Mouse (Mus musculus) stomach, postnatal 0 days (tissue): ENCODE data around the gene Ttll3. TPM values are rescaled to one million over a fixed set of nuclear protein-coding genes. Genes with fewer than 3 reads are reported as not detected.

ENCODE experiments used
- ATAC-seq: fragments of 200-750 bp; cut with Nextera tagmentation; 2 replicates; pipeline ENCODE4 v1.8.0; 2017; ENCODE audit not compliant: low FRiP score, low TSS enrichment
- DNase-seq: peaks from one replicate; pipeline ENCODE4 v3.0.0-alpha.2; 2016; ENCODE audit warnings: low spot score
- H3K27ac ChIP-seq: fragments of 300-500 bp; sonication (generic); replicated peaks from 2 replicates; pipeline ENCODE4 v1.5.1; 2014; ENCODE audit warnings: mild to moderate bottlenecking, control low read depth
- H3K27me3 ChIP-seq: fragments of 300-500 bp; sonication (generic); 2 replicates; pipeline ENCODE4 v1.6.1; 2014; ENCODE audit warnings: low read length; ENCODE audit not compliant: control insufficient read depth, insufficient read depth
- H3K36me3 ChIP-seq: fragments of 300-500 bp; sonication (generic); 2 replicates; pipeline ENCODE4 v1.6.1; 2014; ENCODE audit warnings: low read length, mixed read lengths; ENCODE audit not compliant: control insufficient read depth, insufficient read depth
- H3K4me1 ChIP-seq: fragments of 300-500 bp; sonication (generic); replicated peaks from 2 replicates; pipeline ENCODE4 v1.6.1; 2014; ENCODE audit warnings: antibody characterized with exemption; ENCODE audit not compliant: control insufficient read depth, insufficient read depth
- H3K4me2 ChIP-seq: fragments of 300-500 bp; sonication (generic); replicated peaks from 2 replicates; pipeline ENCODE4 v1.6.1; 2014; ENCODE audit warnings: low read depth, mild to moderate bottlenecking, control low read depth, moderate library complexity
- H3K4me3 ChIP-seq: fragments of 300-500 bp; sonication (generic); 2 replicates; pipeline ENCODE4 v1.5.1; 2014; ENCODE audit warnings: low read depth, low read length, control low read depth
- H3K9ac ChIP-seq: fragments of 300-500 bp; sonication (generic); 2 replicates; pipeline ENCODE4 v1.6.1; 2014; ENCODE audit warnings: mild to moderate bottlenecking, low read length, control low read depth, mixed read lengths
- H3K9me3 ChIP-seq: fragments of 300-500 bp; sonication (generic); 2 replicates; pipeline ENCODE4 v1.6.1; 2016; ENCODE audit warnings: low read length; ENCODE audit not compliant: control insufficient read depth
- CTCF ChIP-seq: IDR thresholded peaks from 2 replicates; pipeline ENCODE4 v1.5.1; 2016; ENCODE audit warnings: antibody characterized with exemption, low read depth, mild to moderate bottlenecking, moderate library complexity
- EP300 ChIP-seq: optimal IDR thresholded peaks from 2 replicates; pipeline ENCODE3; 2016; ENCODE audit warnings: antibody characterized with exemption
- WGBS: fragments of 180-500 bp; shearing (Covaris S2); extraction: QIAGEN DNeasy Blood & Tissue Kit; methylation state at CpG from one replicate; pipeline ENCODE4 v1.1.7; 2014; 5-methylcytosine and 5-hydroxymethylcytosine counted together
- polyA plus RNA-seq: library from polyadenylated mRNA; unstranded; fragments of >200 nt; fragmentation: Nextera tagmentation; extraction: Ambion mirVana; gene quantifications from 2 replicates; pipeline ENCODE4 v1.2.1, GENCODE M21; 2015

Ttll3 gene
- polyA plus RNA-seq, 1 experiment from 2014 or later, result 1.2 TPM

- Histone ChIP-seq H3K27me3 (no peaks in the 10 kb centered on the region), H3K4me1 (0 out of 2 replicates have a peak, but pooled peaks cover 3% of the 10 kb centered on the region), H3K36me3 (no peaks in the 10 kb centered on the region), H3K9ac (no peak overlapping the region), H3K4me2 (no peak overlapping the region), H3K4me3 (no peak overlapping the region), H3K9me3 (no peaks in the 10 kb centered on the region), H3K27ac (no peak overlapping the region)
- DNase-seq, result peak; percentile 89
- WGBS, result 56% methylated on average over 7 of the region's 7 CpGs
- peak; percentile 38 for ATAC-seq
- TF ChIP-seq EP300, result no peak
- TF ChIP-seq CTCF, result peak; percentile 94
Observed at GRCm38 (mm10) chr6:113441147-113441680, 52.2 kb downstream of the Ttll3 start.

GRCm38 (mm10) chr6:113442087-113442441, 53.0 kb downstream of the Ttll3 start:
- TF ChIP-seq CTCF (no peak), EP300 (no peak)
- peak overlapping the region; percentile 96 for H3K9ac ChIP-seq

GRCm38 (mm10) chr6:113442442-113443090, 53.5 kb downstream of the Ttll3 start, which contains the start of gene Jagn1:
Jagn1 (plus strand) TSS chr6:113442569.
- TF ChIP-seq CTCF (no peak), EP300 (no peak)
- Histone ChIP-seq H3K4me3 (peak within 1 kb of the TSS; percentile 88), H3K9ac (peak within 1 kb of the TSS; percentile 96), H3K4me1 (0 out of 2 replicates have a peak, but pooled peaks cover 3% of the 10 kb centered on the region), H3K4me2 (peak within 1 kb of the TSS; percentile 94), H3K27ac (peak within 1 kb of the TSS; percentile 87), H3K27me3 (no peaks in the 10 kb centered on the region), H3K36me3 (no peaks in the 10 kb centered on the region), H3K9me3 (no peaks in the 10 kb centered on the region)
- ATAC-seq (peak; percentile 78), DNase-seq (peak; percentile 94)
- WGBS, result under 1% methylated on average over 45 of the region's 45 CpGs

More at GRCm38 (mm10) chr6:113442087-113442441, 53.0 kb downstream of the Ttll3 start:
- Histone ChIP-seq H3K4me2 (peak overlapping the region; percentile 94), H3K27me3 (no peaks in the 10 kb centered on the region), H3K36me3 (no peaks in the 10 kb centered on the region), H3K4me1 (0 out of 2 replicates have a peak, but pooled peaks cover 3% of the 10 kb centered on the region), H3K4me3 (peak overlapping the region; percentile 88), H3K27ac (0 out of 2 replicates have a peak overlapping the region, but pooled peaks have one; percentile 36), H3K9me3 (no peaks in the 10 kb centered on the region)
- ATAC-seq, result no peak
- no peak for DNase-seq
- 41% methylated on average over 9 of the region's 9 CpGs for WGBS

- Histone ChIP-seq H3K4me2 (peak overlapping the region; percentile 94), H3K4me3 (peak overlapping the region; percentile 88), H3K9ac (peak overlapping the region; percentile 96), H3K27ac (peak overlapping the region; percentile 87), H3K36me3 (no peaks in the 10 kb centered on the region), H3K4me1 (0 out of 2 replicates have a peak, but pooled peaks cover 3% of the 10 kb centered on the region), H3K9me3 (no peaks in the 10 kb centered on the region), H3K27me3 (no peaks in the 10 kb centered on the region)
- DNase-seq (peak; percentile 20), ATAC-seq (no peak)
- WGBS, result 42% methylated on average over 12 of the region's 12 CpGs
- TF ChIP-seq CTCF (peak; percentile 57), EP300 (no peak)
Observed at GRCm38 (mm10) chr6:113443091-113443490, 54.0 kb downstream of the Ttll3 start.

- Histone ChIP-seq H3K36me3 (no peaks in the 10 kb centered on the region), H3K4me1 (0 out of 2 replicates have a peak, but pooled peaks cover 3% of the 10 kb centered on the region), H3K4me2 (no peak overlapping the region), H3K9me3 (no peaks in the 10 kb centered on the region), H3K27me3 (no peaks in the 10 kb centered on the region), H3K9ac (no peak overlapping the region), H3K4me3 (no peak overlapping the region), H3K27ac (0 out of 2 replicates have a peak overlapping the region, but pooled peaks have one; percentile 20)
- 61% methylated on average over 6 of the region's 8 CpGs for WGBS
- no peak for TF ChIP-seq EP300
- no peak for TF ChIP-seq CTCF
- DNase-seq, result peak; percentile 22
- peak; percentile 50 for ATAC-seq
Observed at GRCm38 (mm10) chr6:113444207-113444965, 55.3 kb downstream of the Ttll3 start.
